Mouse (Mus musculus) 3134 (cell line): Measurements from ENCODE around the gene Hist1h3c.
"Not testable (repeated sequence)": the region's sequence is repeated elsewhere in the genome, so short reads cannot be mapped to it uniquely, and the experiment has no call there.

Experiments used
- DNase-seq: peaks from one replicate; pipeline ENCODE4 v3.0.0-alpha.2; 2011; ENCODE audit warnings: low spot score; ENCODE audit not compliant: insufficient read length; ENCODE audit errors: extremely low read depth

Gene Hist1h3c

GRCm38 (mm10) chr13:23708654-23709053 lies 36.7 kb downstream of the Hist1h3c start:
- no peak for DNase-seq

- no peak for DNase-seq
Measured at GRCm38 (mm10) chr13:23708041-23708440, 37.4 kb downstream of the Hist1h3c start.

GRCm38 (mm10) chr13:23706771-23707170 lies 38.6 kb downstream of the Hist1h3c start:
- no peak for DNase-seq

GRCm38 (mm10) chr13:23705751-23706356 lies 39.5 kb downstream of the Hist1h3c start:
- no peak for DNase-seq

GRCm38 (mm10) chr13:23702801-23703200 lies 42.6 kb downstream of the Hist1h3c start:
- not testable (repeated sequence) for DNase-seq

- no peak for DNase-seq
Measured at GRCm38 (mm10) chr13:23702220-23702619, 43.2 kb downstream of the Hist1h3c start.

- DNase-seq, result peak; percentile 65
Measured at GRCm38 (mm10) chr13:23700786-23701520, 44.4 kb downstream of the Hist1h3c start.

GRCm38 (mm10) chr13:23699767-23700166 lies 45.6 kb downstream of the Hist1h3c start:
- DNase-seq, result no peak

GRCm38 (mm10) chr13:23698996-23699395 lies 46.4 kb downstream of the Hist1h3c start:
- no peak for DNase-seq

GRCm38 (mm10) chr13:23698300-23698693 lies 47.1 kb downstream of the Hist1h3c start, which contains the start of gene Hist1h4c:
Gene Hist1h4c, minus strand, starts transcription at chr13:23698454.
- peak; percentile 96 for DNase-seq

- DNase-seq, result peak; percentile 88
Measured at GRCm38 (mm10) chr13:23697491-23698299, 47.7 kb downstream of the Hist1h3c start.

GRCm38 (mm10) chr13:23696061-23696474 lies 49.3 kb downstream of the Hist1h3c start:
- DNase-seq, result peak; percentile 32

- DNase-seq, result no peak
Measured at GRCm38 (mm10) chr13:23695514-23695913, 49.9 kb downstream of the Hist1h3c start, which contains the start of gene Hist1h1t. Gene Hist1h1t, plus strand, starts transcription at chr13:23695814.
